ENCODE assay signal across 8 mouse cellular contexts in genomic region chr2:109281341-109281690, GRCm38 (mm10). TPM values are rescaled to one million over a fixed set of nuclear protein-coding genes. Genes with fewer than 3 reads are reported as not detected.
DNase-seq lines count a peak whose midpoint lies in the region; ATAC-seq and TF ChIP-seq lines count a peak whose summit lies in the region.

No protein-coding gene starts in this region.

- peak; percentile 0; the same call in 1 of the 2 replicates for ATAC-seq in forebrain, embryonic 13.5 days
- ATAC-seq in liver, embryonic 15.5 days (ENCODE audit: insufficient read depth) = no peak
- no peak for ATAC-seq in megakaryocyte progenitor cell, adult 5-6 weeks (replicated peaks; ENCODE audit: poor library complexity)

- H3K79me2 ChIP-seq in heart, adult 2 months (replicated peaks; ENCODE audit: control insufficient read depth, insufficient read depth, low read length) = 0 out of 2 replicates have a peak, but pooled peaks cover 1% of the 10 kb centered on the region
- H3K79me2 ChIP-seq in C2C12 (ENCODE audit: control insufficient read depth, insufficient read depth) = peaks cover 57% of the 10 kb centered on the region

- DNase-seq in heart, adult 2 months = no peak
- no peak for DNase-seq in heart, postnatal 25 days (ENCODE audit: low spot score)
- no peak for DNase-seq in adrenal gland, adult 8-10 months
- DNase-seq in left cerebral cortex, adult 11 months (ENCODE audit: low spot score) = no peak

- no peaks in the 10 kb centered on the region for H3K36me3 ChIP-seq in heart, adult 2 months (ENCODE audit: control insufficient read depth, insufficient read depth, low read length)
- no peaks in the 10 kb centered on the region for H3K36me3 ChIP-seq in C2C12 (ENCODE audit: control insufficient read depth, insufficient read depth)
- H3K36me3 ChIP-seq in forebrain, embryonic 13.5 days (ENCODE audit: poor library complexity, severe bottlenecking) = no peaks in the 10 kb centered on the region
- no peaks in the 10 kb centered on the region for H3K36me3 ChIP-seq in liver, embryonic 15.5 days (replicated peaks)

- peaks cover 1% of the 10 kb centered on the region for H3K4me1 ChIP-seq in heart, adult 2 months (ENCODE audit: control insufficient read depth, insufficient read depth, low read length)
- peaks cover 18% of the 10 kb centered on the region for H3K4me1 ChIP-seq in forebrain, embryonic 13.5 days
- H3K4me1 ChIP-seq in liver, embryonic 15.5 days (replicated peaks) = peaks cover 46% of the 10 kb centered on the region

- intact Hi-C loops in heart, adult 2 months (cut with DNase I) = loop anchor here (10.0 kb wide), 1 partner anchor 413 kb away; no protein-coding TSS in a partner anchor
- intact Hi-C loops in heart, postnatal 25 days (cut with DNase I) = no loop called here

- H3K4me2 ChIP-seq in forebrain, embryonic 13.5 days = peak overlapping the region; percentile 69
- peak overlapping the region; percentile 88 for H3K4me2 ChIP-seq in liver, embryonic 15.5 days

- H3K27ac ChIP-seq in heart, adult 2 months = peak overlapping the region; percentile 71
- peak overlapping the region; percentile 74; the same call in 1 of the 2 replicates for H3K27ac ChIP-seq in forebrain, embryonic 13.5 days
- peak overlapping the region; percentile 90 for H3K27ac ChIP-seq in liver, embryonic 15.5 days (replicated peaks)

- peaks cover 44% of the 10 kb centered on the region for H3K79me3 ChIP-seq in C2C12 (ENCODE audit: low read depth)

- no peaks in the 10 kb centered on the region for H3K9me3 ChIP-seq in forebrain, embryonic 13.5 days (replicated peaks)
- no peaks in the 10 kb centered on the region for H3K9me3 ChIP-seq in liver, embryonic 15.5 days (replicated peaks)

- TF ChIP-seq EP300 in heart, adult 2 months (IDR thresholded peaks at IDR 0.05; ENCODE audit: insufficient read depth, low read depth, low read length) = no peak

- no peaks in the 10 kb centered on the region for H3K27me3 ChIP-seq in heart, adult 2 months (ENCODE audit: control insufficient read depth, insufficient read depth, low read length)
- H3K27me3 ChIP-seq in C2C12 (ENCODE audit: control insufficient read depth, insufficient read depth, insufficient read length) = no peaks in the 10 kb centered on the region
- H3K27me3 ChIP-seq in forebrain, embryonic 13.5 days = no peaks in the 10 kb centered on the region
- H3K27me3 ChIP-seq in liver, embryonic 15.5 days = no peaks in the 10 kb centered on the region

- no peak for TF ChIP-seq POLR2A in heart, adult 2 months (IDR thresholded peaks at IDR 0.05; ENCODE audit: insufficient read depth, low read depth, low read length)

- peak overlapping the region; percentile 56 for H3K4me3 ChIP-seq in heart, adult 2 months
- peak overlapping the region; percentile 97 for H3K4me3 ChIP-seq in C2C12 (ENCODE audit: insufficient read depth, poor library complexity, severe bottlenecking)
- peak overlapping the region; percentile 60 for H3K4me3 ChIP-seq in forebrain, embryonic 13.5 days
- peak overlapping the region; percentile 72 for H3K4me3 ChIP-seq in liver, embryonic 15.5 days (replicated peaks)

- H3K9ac ChIP-seq in heart, adult 2 months (ENCODE audit: low read depth, low read length) = no peak overlapping the region; the same call in 1 of the 2 replicates
- peak overlapping the region; percentile 71 for H3K9ac ChIP-seq in forebrain, embryonic 13.5 days
- H3K9ac ChIP-seq in liver, embryonic 15.5 days = peak overlapping the region; percentile 71

- WGBS in heart, adult 2 months = 0% methylated on average over 1 of the region's 1 CpGs
- 0% methylated on average over 1 of the region's 1 CpGs for WGBS in forebrain, embryonic 13.5 days
- 0% methylated on average over 1 of the region's 1 CpGs for WGBS in liver, embryonic 15.5 days (ENCODE audit: insufficient replicate concordance)

- TF ChIP-seq CTCF in heart, adult 2 months (IDR thresholded peaks at IDR 0.05) = no peak
- TF ChIP-seq CTCF in C2C12 (IDR thresholded peaks at IDR 0.05; ENCODE audit: control insufficient read depth, insufficient read depth, insufficient read length) = no peak

- peak overlapping the region; percentile 76 for H3ac ChIP-seq in C2C12 (ENCODE audit: control insufficient read depth, insufficient read length, low read depth)

TF ChIP-seq in C2C12, 6 proteins besides CTCF, POLR2A, EP300 and RAD21:
- TF ChIP-seq USF1 (IDR thresholded peaks at IDR 0.05; ENCODE audit: low read depth) (no peak), MYOD1 (IDR thresholded peaks at IDR 0.05; ENCODE audit: control insufficient read depth, insufficient read length, low read depth) (no peak), FOSL1 (IDR thresholded peaks at IDR 0.05; ENCODE audit: insufficient read depth, low read length, poor library complexity, severe bottlenecking) (no peak), CEBPB (IDR thresholded peaks at IDR 0.05; ENCODE audit: low read depth) (no peak), MAX (IDR thresholded peaks at IDR 0.05) (no peak), MYOG (IDR thresholded peaks at IDR 0.05; ENCODE audit: control insufficient read depth, extremely low read depth, insufficient read length) (no peak)

RNA-seq across cellular contexts. Expression of gene Mettl15, which starts 0.8 kb away (rescaled TPM):
- 10 to 100 TPM; 12.1 to 12.9 TPM for total RNA-seq in heart, adult 2 months (2021)
- polyA plus RNA-seq in heart, adult 2 months (2012; rRNA removed) = 7.1 and 16.8 TPM in 2 replicates
- 10 to 100 TPM; 10.2 to 10.5 TPM for total RNA-seq in heart, postnatal 25 days (2021)
- polyA plus RNA-seq in C2C12 (2012; fragmentation: generic; extraction: Trizol) = 4.4 TPM
- polyA plus RNA-seq in forebrain, embryonic 13.5 days (2015; fragmentation: Nextera tagmentation; extraction: Ambion mirVana) = 9.6 and 12.1 TPM in 2 replicates
- polyA plus RNA-seq in liver, embryonic 15.5 days (2015; fragmentation: Nextera tagmentation; extraction: Ambion mirVana) = 5.3 and 6.4 TPM in 2 replicates
- 12.5 and 15.3 TPM in 2 replicates for total RNA-seq in megakaryocyte progenitor cell, adult 5-6 weeks (2015)
- 9.5 and 10.0 TPM in 2 replicates for total RNA-seq in megakaryocyte progenitor cell, adult 5-6 weeks (2017)
- total RNA-seq in adrenal gland, adult 8-10 months (2022) = 10 to 100 TPM in 1 of 4 experiments, 1 to 10 TPM in 3; 6.9 to 12.4 (median 7.9) TPM

RNA-seq across cellular contexts. Expression of gene Kif18a, which starts 0.8 kb away (rescaled TPM):
- total RNA-seq in heart, adult 2 months (2021) = under 1 TPM; 0.50 to 0.59 TPM
- 0.08 and 0.35 TPM in 2 replicates for polyA plus RNA-seq in heart, adult 2 months (2012; rRNA removed)
- 1 to 10 TPM in 1 of 2 experiments, under 1 TPM in 1; 0.44 to 1.0 TPM for total RNA-seq in heart, postnatal 25 days (2021)
- polyA plus RNA-seq in C2C12 (2012; fragmentation: generic; extraction: Trizol) = 2.7 TPM
- polyA plus RNA-seq in forebrain, embryonic 13.5 days (2015; fragmentation: Nextera tagmentation; extraction: Ambion mirVana) = 28.2 and 28.7 TPM in 2 replicates
- polyA plus RNA-seq in liver, embryonic 15.5 days (2015; fragmentation: Nextera tagmentation; extraction: Ambion mirVana) = 23.9 and 26.2 TPM in 2 replicates
- total RNA-seq in megakaryocyte progenitor cell, adult 5-6 weeks (2015) = 26.6 and 27.5 TPM in 2 replicates
- total RNA-seq in megakaryocyte progenitor cell, adult 5-6 weeks (2017) = 22.7 and 31.2 TPM in 2 replicates
- total RNA-seq in adrenal gland, adult 8-10 months (2022) = under 1 TPM; 0.73 to 0.99 (median 0.74) TPM

Comparison
In these comparisons a context has a peak if more than half of its experiments do, and no peak if none do; other contexts are left out.
1. RNA of gene Kif18a, which starts 0.8 kb away (total RNA-seq): 22.7 to 31.2 TPM in megakaryocyte progenitor cell, adult 5-6 weeks; 0.44 to 1.0 TPM in heart, postnatal 25 days, 0.73 to 0.99 TPM in adrenal gland, adult 8-10 months and 0.50 to 0.59 TPM in heart, adult 2 months; every median in the first group is over 10 times any median in the second.
2. Peak in every context shown above with its lines, with median percentiles within 50 percentile points of each other: H3K27ac ChIP-seq and H3K4me3 ChIP-seq.